In genomic region chr13:55827679-55828140, GRCm38 (mm10) we compare ENCODE assay signal across 9 mouse cellular contexts. TPM values are rescaled to one million over a fixed set of nuclear protein-coding genes. Genes with fewer than 3 reads are reported as not detected.
DNase-seq lines count a peak whose midpoint lies in the region; ATAC-seq and TF ChIP-seq lines count a peak whose summit lies in the region.
"Had no signal": no experiment of that assay in that cellular context is flagged by ENCODE, and none has a peak within 500 bp of the region (broad histone marks: within the 10 kb centered on the region; RNA-seq: fewer than 3 reads in every experiment).

No protein-coding gene starts in this region.

- no peak overlapping the region for H3K4me2 ChIP-seq in forebrain, embryonic 16.5 days (ENCODE audit: low read length)
- peak overlapping the region; percentile 11; the same call in 1 of the 2 replicates for H3K4me2 ChIP-seq in kidney, postnatal 0 days (ENCODE audit: low read length)
- H3K4me2 ChIP-seq in embryonic facial prominence, embryonic 11.5 days (ENCODE audit: low read depth, low read length) = peak overlapping the region; percentile 38
- H3K4me2 ChIP-seq in limb, embryonic 14.5 days (replicated peaks; ENCODE audit: low read depth, low read length, severe bottlenecking) = peak overlapping the region; percentile 66

- no peak overlapping the region for H3K9ac ChIP-seq in forebrain, embryonic 16.5 days (replicated peaks; ENCODE audit: low read depth, low read length)
- no peak overlapping the region for H3K9ac ChIP-seq in kidney, postnatal 0 days (ENCODE audit: low read depth, low read length)
- peak overlapping the region; percentile 66 for H3K9ac ChIP-seq in embryonic facial prominence, embryonic 11.5 days (replicated peaks; ENCODE audit: low read length)
- peak overlapping the region; percentile 92 for H3K9ac ChIP-seq in limb, embryonic 14.5 days (ENCODE audit: low read depth, low read length, severe bottlenecking)

- TF ChIP-seq CTCF in kidney, postnatal 0 days (IDR thresholded peaks at IDR 0.05; ENCODE audit: low read depth) = no peak

- DNase-seq in forebrain, embryonic 10.5 days (ENCODE audit: extremely low spot score, low spot score) = peak; percentile 55
- DNase-seq in kidney, postnatal 0 days (ENCODE audit: low spot score) = no peak
- no peak for DNase-seq in kidney, adult 18-20 months
- DNase-seq in embryonic facial prominence, embryonic 11.5 days (ENCODE audit: low spot score) = no peak
- no peak for DNase-seq in limb, embryonic 14.5 days (ENCODE audit: low spot score)
- DNase-seq in thymus, postnatal 4 days = no peak
- no peak for DNase-seq in frontal cortex, postnatal 36 days (ENCODE audit: low spot score in 2 of 2)
- DNase-seq: lung, postnatal 14 days had no signal

- H3K27me3 ChIP-seq in forebrain, embryonic 10.5 days (ENCODE audit: poor library complexity, severe bottlenecking) = peaks cover 100% of the 10 kb centered on the region
- H3K27me3 ChIP-seq in forebrain, embryonic 16.5 days (replicated peaks; ENCODE audit: control insufficient read depth, insufficient read depth, low read length) = peaks cover 67% of the 10 kb centered on the region
- H3K27me3 ChIP-seq in kidney, postnatal 0 days (ENCODE audit: insufficient read depth, low read length) = peaks cover 91% of the 10 kb centered on the region
- H3K27me3 ChIP-seq in embryonic facial prominence, embryonic 11.5 days (ENCODE audit: control insufficient read depth, insufficient read depth, low read length) = peaks cover 49% of the 10 kb centered on the region
- peaks cover 77% of the 10 kb centered on the region for H3K27me3 ChIP-seq in limb, embryonic 14.5 days (ENCODE audit: control insufficient read depth, insufficient read depth, low read length)

- H3K4me3 ChIP-seq in forebrain, embryonic 10.5 days = peak overlapping the region; percentile 33; the same call in 1 of the 2 replicates
- H3K4me3 ChIP-seq in forebrain, embryonic 16.5 days (replicated peaks; ENCODE audit: low read length) = no peak overlapping the region
- H3K4me3 ChIP-seq in kidney, postnatal 0 days (replicated peaks; ENCODE audit: low read depth, low read length) = 0 out of 2 replicates have a peak overlapping the region, but pooled peaks have one; percentile 14
- H3K4me3 ChIP-seq in embryonic facial prominence, embryonic 11.5 days (ENCODE audit: low read depth, low read length) = peak overlapping the region; percentile 34
- peak overlapping the region; percentile 67 for H3K4me3 ChIP-seq in limb, embryonic 14.5 days (replicated peaks; ENCODE audit: low read length)

- no peaks in the 10 kb centered on the region for H3K9me3 ChIP-seq in forebrain, embryonic 10.5 days
- H3K9me3 ChIP-seq in forebrain, embryonic 16.5 days (ENCODE audit: control insufficient read depth, low read length) = no peaks in the 10 kb centered on the region
- H3K9me3 ChIP-seq in kidney, postnatal 0 days (replicated peaks; ENCODE audit: low read length) = no peaks in the 10 kb centered on the region
- H3K9me3 ChIP-seq in embryonic facial prominence, embryonic 11.5 days (replicated peaks; ENCODE audit: control insufficient read depth, low read length) = no peaks in the 10 kb centered on the region
- H3K9me3 ChIP-seq in limb, embryonic 14.5 days (ENCODE audit: control insufficient read depth, low read length) = no peaks in the 10 kb centered on the region

- H3K4me1 ChIP-seq in forebrain, embryonic 10.5 days = peaks cover 52% of the 10 kb centered on the region
- H3K4me1 ChIP-seq in forebrain, embryonic 16.5 days (replicated peaks; ENCODE audit: control insufficient read depth, insufficient read depth, low read length) = peaks cover 18% of the 10 kb centered on the region
- H3K4me1 ChIP-seq in kidney, postnatal 0 days (replicated peaks; ENCODE audit: insufficient read depth, low read length) = peaks cover 16% of the 10 kb centered on the region
- peaks cover 4% of the 10 kb centered on the region for H3K4me1 ChIP-seq in embryonic facial prominence, embryonic 11.5 days (ENCODE audit: control insufficient read depth, insufficient read depth, low read length)
- peaks cover 37% of the 10 kb centered on the region for H3K4me1 ChIP-seq in limb, embryonic 14.5 days (ENCODE audit: control insufficient read depth, insufficient read depth, low read length)

- no peak overlapping the region for H3K27ac ChIP-seq in forebrain, embryonic 10.5 days
- no peak overlapping the region for H3K27ac ChIP-seq in forebrain, embryonic 16.5 days (ENCODE audit: low read length)
- no peak overlapping the region for H3K27ac ChIP-seq in kidney, postnatal 0 days
- no peak overlapping the region for H3K27ac ChIP-seq in embryonic facial prominence, embryonic 11.5 days (replicated peaks; ENCODE audit: low read depth, low read length)
- peak overlapping the region; percentile 73 for H3K27ac ChIP-seq in limb, embryonic 14.5 days (replicated peaks; ENCODE audit: low read depth, low read length)

- no peak for TF ChIP-seq POLR2A in limb, embryonic 14.5 days (IDR thresholded peaks at IDR 0.05; ENCODE audit: borderline replicate concordance, extremely low read depth, insufficient read depth, insufficient read length)

- ATAC-seq in forebrain, embryonic 16.5 days = no peak
- no peak for ATAC-seq in kidney, postnatal 0 days (replicated peaks; ENCODE audit: low FRiP score, low read depth)
- no peak for ATAC-seq in embryonic facial prominence, embryonic 11.5 days (replicated peaks; ENCODE audit: insufficient number of reproducible peaks, low FRiP score, low TSS enrichment, low read depth)
- no peak for ATAC-seq in limb, embryonic 14.5 days (ENCODE audit: low FRiP score, low read depth)

- WGBS in forebrain, embryonic 10.5 days = 0% methylated on average over 6 of the region's 6 CpGs
- under 1% methylated on average over 6 of the region's 6 CpGs for WGBS in forebrain, embryonic 16.5 days
- 4% methylated on average over 6 of the region's 6 CpGs for WGBS in kidney, postnatal 0 days
- WGBS in embryonic facial prominence, embryonic 11.5 days = 1% methylated on average over 6 of the region's 6 CpGs
- 8% methylated on average over 6 of the region's 6 CpGs for WGBS in limb, embryonic 14.5 days

- H3K36me3 ChIP-seq in forebrain, embryonic 10.5 days (replicated peaks) = no peaks in the 10 kb centered on the region
- no peaks in the 10 kb centered on the region for H3K36me3 ChIP-seq in forebrain, embryonic 16.5 days (ENCODE audit: control insufficient read depth, insufficient read depth)
- H3K36me3 ChIP-seq in kidney, postnatal 0 days (ENCODE audit: insufficient read depth, low read length) = no peaks in the 10 kb centered on the region
- no peaks in the 10 kb centered on the region for H3K36me3 ChIP-seq in embryonic facial prominence, embryonic 11.5 days (replicated peaks; ENCODE audit: control insufficient read depth, insufficient read depth, low read depth, low read length)
- peaks cover 45% of the 10 kb centered on the region for H3K36me3 ChIP-seq in limb, embryonic 14.5 days (ENCODE audit: control insufficient read depth, insufficient read depth, low read length)

RNA-seq across cellular contexts. Expression of gene Pitx1, which starts 8.3 kb away (rescaled TPM):
- polyA plus RNA-seq in forebrain, embryonic 10.5 days (2016; fragmentation: Nextera tagmentation; extraction: Ambion mirVana) = 1.7 and 3.2 TPM in 2 replicates
- polyA plus RNA-seq in forebrain, embryonic 16.5 days (2015; fragmentation: Nextera tagmentation; extraction: Ambion mirVana) = 0.35 TPM in 1 of 2 replicates, not detected in the other
- 0.08 TPM in 1 of 2 replicates, not detected in the other for polyA plus RNA-seq in kidney, postnatal 0 days (2015; fragmentation: Nextera tagmentation; extraction: Ambion mirVana)
- 48.5 and 54.9 TPM in 2 replicates for polyA plus RNA-seq in embryonic facial prominence, embryonic 11.5 days (2014; fragmentation: Nextera tagmentation; extraction: Ambion mirVana)
- 59.5 and 94.8 TPM in 2 replicates for polyA plus RNA-seq in limb, embryonic 14.5 days (2012; rRNA removed)
- 63.1 and 84.6 TPM in 2 replicates for polyA plus RNA-seq in limb, embryonic 14.5 days (2014; fragmentation: Nextera tagmentation; extraction: Ambion mirVana)

RNA-seq across cellular contexts. Expression of gene Catsper3, which starts 43.3 kb away (rescaled TPM):
- polyA plus RNA-seq in forebrain, embryonic 10.5 days (2016; fragmentation: Nextera tagmentation; extraction: Ambion mirVana) = 0.11 TPM in 2 replicates
- not detected in 2 replicates for polyA plus RNA-seq in forebrain, embryonic 16.5 days (2015; fragmentation: Nextera tagmentation; extraction: Ambion mirVana)
- 0.10 and 0.14 TPM in 2 replicates for polyA plus RNA-seq in kidney, postnatal 0 days (2015; fragmentation: Nextera tagmentation; extraction: Ambion mirVana)
- polyA plus RNA-seq in embryonic facial prominence, embryonic 11.5 days (2014; fragmentation: Nextera tagmentation; extraction: Ambion mirVana) = not detected in 2 replicates
- polyA plus RNA-seq in limb, embryonic 14.5 days (2012; rRNA removed) = 0.18 TPM in 2 replicates
- 0.15 TPM in 1 of 2 replicates, not detected in the other for polyA plus RNA-seq in limb, embryonic 14.5 days (2014; fragmentation: Nextera tagmentation; extraction: Ambion mirVana)

Comparison
In these comparisons a context has a peak if more than half of its experiments do, and no peak if none do; other contexts are left out.
1. H3K9ac ChIP-seq: peak in embryonic facial prominence, embryonic 11.5 days (single experiment) and limb, embryonic 14.5 days (single experiment); none in forebrain, embryonic 16.5 days (single experiment) and kidney, postnatal 0 days (single experiment).
2. RNA of gene Pitx1, which starts 8.3 kb away (polyA plus RNA-seq): 59.5 to 94.8 TPM in limb, embryonic 14.5 days and 48.5 to 54.9 TPM in embryonic facial prominence, embryonic 11.5 days; 1.7 to 3.2 TPM in forebrain, embryonic 10.5 days, 0.08 TPM in kidney, postnatal 0 days and 0.35 TPM in forebrain, embryonic 16.5 days; every median in the first group is over 10 times any median in the second.